Mouse (Mus musculus): ENCODE results near the gene Ogn. TPM values are rescaled to one million over a fixed set of nuclear protein-coding genes. Genes with fewer than 3 reads are reported as not detected.
A peak's percentile ranks its signal among the peaks of the same experiment; 100 is the strongest.

Gene Ogn
- polyA plus RNA-seq, 1 experiment from 2014 or later: 1.7 TPM

DNA sequence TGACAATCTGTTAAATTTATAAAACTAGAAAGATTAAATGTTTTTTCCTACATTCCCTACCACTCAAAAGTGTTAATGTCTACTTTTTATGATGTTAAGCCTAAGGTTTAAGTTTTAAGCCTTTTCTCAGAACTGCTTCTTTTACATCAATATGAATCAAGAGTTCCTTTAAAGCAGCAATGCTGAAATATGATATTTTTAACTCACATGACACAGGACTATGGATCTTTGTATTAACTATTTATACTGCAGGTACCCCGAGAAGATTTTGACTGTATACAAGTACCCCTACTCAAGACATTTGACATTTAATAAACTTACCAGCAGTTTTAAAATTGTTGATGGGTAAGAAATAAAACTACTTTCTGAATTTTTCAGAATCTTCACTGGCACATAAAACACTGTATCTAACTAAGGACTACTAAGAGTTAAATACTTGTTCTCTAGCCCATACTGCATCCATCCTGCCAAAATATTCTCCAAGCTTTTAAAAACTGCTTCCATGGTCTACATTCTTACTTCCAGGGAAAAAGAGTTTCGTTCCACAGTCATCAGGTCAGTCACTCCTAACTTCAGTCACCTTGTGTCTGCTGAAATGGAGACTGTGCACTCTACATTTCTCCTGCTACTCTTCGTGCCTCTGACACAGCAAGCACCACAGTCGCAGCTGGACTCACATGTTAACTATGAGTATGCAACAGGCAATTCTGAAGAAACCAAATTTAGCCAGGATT lies 910 bp downstream of the Ogn start:
- no peak overlapping the region for H3K4me3 ChIP-seq
- H3K9me3 ChIP-seq: no peaks in the 10 kb centered on the region
- H3K27ac ChIP-seq: no peak overlapping the region
- 90% methylated on average over 4 of the region's 4 CpGs for WGBS
- H3K27me3 ChIP-seq (ENCODE audit: poor library complexity, severe bottlenecking): no peaks in the 10 kb centered on the region
- H3K36me3 ChIP-seq (replicated peaks): no peaks in the 10 kb centered on the region
- H3K4me1 ChIP-seq: no peaks in the 10 kb centered on the region
- DNase-seq (ENCODE audit: extremely low spot score, low spot score): no peak

DNA sequence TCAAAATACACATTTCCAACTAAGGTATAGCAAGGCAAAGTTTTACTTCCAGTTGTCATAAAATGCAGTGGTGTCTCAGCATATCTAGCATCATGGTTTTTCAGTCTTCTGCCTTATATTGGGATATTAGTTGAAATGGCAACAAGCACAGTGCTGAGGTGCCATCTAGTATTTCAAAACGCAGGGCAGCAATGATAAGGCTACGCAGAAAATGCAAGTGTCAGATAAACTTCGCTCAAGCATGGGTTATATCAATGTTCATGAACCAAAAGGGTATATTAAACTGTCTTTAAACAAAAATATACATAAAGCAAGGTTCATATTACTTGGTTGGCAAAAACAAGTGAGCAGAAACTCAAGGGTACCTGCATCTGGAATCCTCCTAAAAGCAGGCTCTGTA lies 9.2 kb downstream of the Ogn start:
- no peaks in the 10 kb centered on the region for H3K36me3 ChIP-seq (replicated peaks)
- no peaks in the 10 kb centered on the region for H3K4me1 ChIP-seq
- H3K4me3 ChIP-seq: no peak overlapping the region
- no peaks in the 10 kb centered on the region for H3K9me3 ChIP-seq
- no peak for DNase-seq (ENCODE audit: extremely low spot score, low spot score)
- 95% methylated on average over 3 of the region's 3 CpGs for WGBS
- no peak overlapping the region for H3K27ac ChIP-seq
- H3K27me3 ChIP-seq (ENCODE audit: poor library complexity, severe bottlenecking): no peaks in the 10 kb centered on the region

DNA sequence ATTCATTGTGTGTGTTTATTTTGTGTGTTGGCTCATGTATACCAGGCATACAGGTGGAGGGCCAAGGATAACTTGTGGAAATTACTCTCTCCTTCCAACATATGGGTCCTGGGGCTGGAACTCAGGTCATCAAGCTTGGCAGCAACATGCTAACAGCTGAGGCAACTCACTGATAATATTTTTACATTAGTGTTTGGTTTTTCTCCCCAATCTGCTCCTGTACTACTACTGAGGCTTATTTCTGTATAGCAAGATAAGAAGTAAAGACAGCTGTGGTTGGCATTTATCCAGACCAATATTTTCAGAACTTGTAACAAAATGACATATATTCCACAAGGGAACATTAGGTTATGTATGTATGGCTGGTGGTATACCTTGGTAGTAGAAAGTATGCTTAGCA lies 10.5 kb downstream of the Ogn start:
- no peak for DNase-seq (ENCODE audit: extremely low spot score, low spot score)
- no peak overlapping the region for H3K4me3 ChIP-seq
- H3K4me1 ChIP-seq: no peaks in the 10 kb centered on the region
- no peak overlapping the region for H3K27ac ChIP-seq
- no peaks in the 10 kb centered on the region for H3K36me3 ChIP-seq (replicated peaks)
- no peaks in the 10 kb centered on the region for H3K9me3 ChIP-seq
- H3K27me3 ChIP-seq (ENCODE audit: poor library complexity, severe bottlenecking): no peaks in the 10 kb centered on the region

DNA sequence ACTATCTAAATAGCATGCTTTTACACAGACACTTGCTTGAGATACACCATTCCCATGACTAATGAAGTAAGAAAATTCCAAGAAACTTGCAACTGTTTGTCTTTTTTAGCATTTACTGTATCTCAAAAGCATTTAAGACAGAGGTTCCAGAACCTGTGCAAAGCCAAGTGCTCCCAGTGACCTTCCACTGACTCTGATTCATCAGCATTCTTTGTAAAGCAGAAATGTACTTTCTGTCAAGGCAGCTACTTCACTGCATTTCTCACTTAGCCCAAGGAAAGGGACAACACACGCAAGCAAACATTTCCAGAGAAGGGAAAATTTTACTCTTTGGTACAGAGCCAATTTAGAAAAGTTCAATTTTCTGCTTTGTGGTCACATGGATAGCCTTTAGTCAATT lies 15.4 kb downstream of the Ogn start:
- H3K27me3 ChIP-seq (ENCODE audit: poor library complexity, severe bottlenecking): no peaks in the 10 kb centered on the region
- H3K4me3 ChIP-seq: no peak overlapping the region
- no peaks in the 10 kb centered on the region for H3K36me3 ChIP-seq (replicated peaks)
- WGBS: 86% methylated on average over 1 of the region's 1 CpGs
- H3K9me3 ChIP-seq: no peaks in the 10 kb centered on the region
- DNase-seq (ENCODE audit: extremely low spot score, low spot score): no peak
- H3K4me1 ChIP-seq: no peaks in the 10 kb centered on the region
- no peak overlapping the region for H3K27ac ChIP-seq

DNA sequence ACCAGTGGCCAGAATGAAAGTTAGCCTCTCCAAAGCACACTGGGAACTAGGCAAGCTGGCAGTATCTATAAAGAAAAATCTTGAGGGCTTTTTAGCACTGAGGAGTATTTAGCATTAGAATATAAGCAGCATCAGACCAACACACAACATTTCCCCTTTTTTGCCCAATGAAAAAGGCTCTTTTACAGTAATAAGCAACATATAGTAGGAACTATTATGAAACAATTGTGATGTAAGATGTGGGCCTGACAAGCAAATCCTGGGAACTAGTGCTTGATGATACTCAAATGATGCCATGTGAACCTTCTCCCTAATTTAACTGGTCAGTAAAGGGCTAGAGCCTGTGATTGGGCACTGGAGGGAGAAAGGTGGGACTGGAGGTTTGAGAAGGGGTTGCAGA lies 20.3 kb downstream of the Ogn start:
- Histone ChIP-seq H3K27ac (no peak overlapping the region), H3K4me1 (no peaks in the 10 kb centered on the region), H3K4me3 (no peak overlapping the region), H3K27me3 (ENCODE audit: poor library complexity, severe bottlenecking) (no peaks in the 10 kb centered on the region), H3K9me3 (no peaks in the 10 kb centered on the region), H3K36me3 (replicated peaks) (peaks cover 2% of the 10 kb centered on the region; the same call in 1 of the 2 replicates)
- no peak for DNase-seq (ENCODE audit: extremely low spot score, low spot score)

DNA sequence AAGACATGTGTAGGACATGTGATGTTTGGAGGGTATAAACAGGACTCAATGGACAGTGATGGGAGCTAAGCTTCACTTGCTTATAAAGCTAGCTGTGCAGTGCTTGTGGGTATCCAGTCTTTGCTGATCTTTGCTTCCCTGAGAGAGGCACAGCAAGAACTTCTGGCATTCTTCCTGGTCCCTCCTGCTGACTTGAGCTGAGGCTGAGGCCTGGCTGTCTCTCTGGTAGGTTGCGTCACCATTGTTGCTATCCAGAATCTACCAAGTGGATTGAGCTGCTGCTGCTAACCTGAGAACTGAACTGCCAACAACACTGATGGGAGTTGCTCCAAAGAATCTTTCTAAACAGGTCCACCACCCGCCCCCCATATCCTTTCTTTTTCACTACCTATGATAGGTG lies 21.2 kb downstream of the Ogn start:
- Histone ChIP-seq H3K27me3 (ENCODE audit: poor library complexity, severe bottlenecking) (no peaks in the 10 kb centered on the region), H3K27ac (no peak overlapping the region), H3K4me3 (no peak overlapping the region), H3K36me3 (replicated peaks) (peaks cover 2% of the 10 kb centered on the region; the same call in 1 of the 2 replicates), H3K9me3 (no peaks in the 10 kb centered on the region), H3K4me1 (no peaks in the 10 kb centered on the region)
- WGBS: 85% methylated on average over 2 of the region's 2 CpGs
- DNase-seq (ENCODE audit: extremely low spot score, low spot score): no peak

DNA sequence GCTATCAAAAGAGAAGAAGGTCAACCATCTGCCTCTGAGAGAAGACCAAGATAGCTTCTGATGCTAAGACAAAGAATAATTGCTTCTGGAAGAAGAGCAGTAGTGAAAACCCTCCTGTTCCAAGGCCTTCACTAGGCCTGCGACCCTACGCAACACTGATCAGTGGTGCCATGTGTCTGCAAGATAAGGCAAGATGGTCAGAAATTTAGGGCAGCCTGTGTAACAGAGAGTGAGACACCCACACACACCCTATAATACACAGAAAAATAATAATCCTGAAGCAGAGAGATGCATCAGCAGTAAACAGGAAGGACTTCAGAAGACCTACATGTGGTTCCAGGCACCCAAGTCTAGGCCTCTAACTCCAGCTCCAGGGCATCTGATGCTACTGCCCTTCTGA lies 32.1 kb downstream of the Ogn start:
- H3K27ac ChIP-seq: no peak overlapping the region
- peaks cover 18% of the 10 kb centered on the region; the same call in 1 of the 2 replicates for H3K36me3 ChIP-seq (replicated peaks)
- no peak for DNase-seq (ENCODE audit: extremely low spot score, low spot score)
- H3K9me3 ChIP-seq: no peaks in the 10 kb centered on the region
- no peak overlapping the region for H3K4me3 ChIP-seq
- H3K4me1 ChIP-seq: no peaks in the 10 kb centered on the region
- no peaks in the 10 kb centered on the region for H3K27me3 ChIP-seq (ENCODE audit: poor library complexity, severe bottlenecking)
- 94% methylated on average over 2 of the region's 2 CpGs for WGBS

DNA sequence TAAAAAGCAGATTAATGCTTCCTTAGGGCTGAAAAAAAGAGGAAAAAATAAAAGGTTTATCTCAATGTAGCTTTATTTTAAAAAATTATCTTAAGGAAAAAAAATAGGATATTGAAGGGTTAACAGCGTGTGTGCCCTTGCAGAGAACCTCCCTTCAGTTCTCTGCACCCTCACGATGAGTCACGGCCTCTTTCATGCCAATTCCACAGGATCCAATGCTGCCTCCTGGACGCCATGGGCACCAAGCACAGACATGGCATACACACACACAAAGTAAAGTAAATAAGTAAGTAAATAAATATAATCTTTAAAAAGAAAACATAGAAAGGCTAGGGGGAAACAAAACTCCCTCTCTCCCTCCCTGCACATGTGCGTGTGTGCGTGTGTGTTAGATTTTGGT lies 34.8 kb downstream of the Ogn start:
- Histone ChIP-seq H3K9me3 (no peaks in the 10 kb centered on the region), H3K36me3 (replicated peaks) (peaks cover 16% of the 10 kb centered on the region), H3K27ac (no peak overlapping the region), H3K27me3 (ENCODE audit: poor library complexity, severe bottlenecking) (no peaks in the 10 kb centered on the region), H3K4me3 (no peak overlapping the region), H3K4me1 (no peaks in the 10 kb centered on the region)
- 86% methylated on average over 6 of the region's 6 CpGs for WGBS
- DNase-seq (ENCODE audit: extremely low spot score, low spot score): no peak

DNA sequence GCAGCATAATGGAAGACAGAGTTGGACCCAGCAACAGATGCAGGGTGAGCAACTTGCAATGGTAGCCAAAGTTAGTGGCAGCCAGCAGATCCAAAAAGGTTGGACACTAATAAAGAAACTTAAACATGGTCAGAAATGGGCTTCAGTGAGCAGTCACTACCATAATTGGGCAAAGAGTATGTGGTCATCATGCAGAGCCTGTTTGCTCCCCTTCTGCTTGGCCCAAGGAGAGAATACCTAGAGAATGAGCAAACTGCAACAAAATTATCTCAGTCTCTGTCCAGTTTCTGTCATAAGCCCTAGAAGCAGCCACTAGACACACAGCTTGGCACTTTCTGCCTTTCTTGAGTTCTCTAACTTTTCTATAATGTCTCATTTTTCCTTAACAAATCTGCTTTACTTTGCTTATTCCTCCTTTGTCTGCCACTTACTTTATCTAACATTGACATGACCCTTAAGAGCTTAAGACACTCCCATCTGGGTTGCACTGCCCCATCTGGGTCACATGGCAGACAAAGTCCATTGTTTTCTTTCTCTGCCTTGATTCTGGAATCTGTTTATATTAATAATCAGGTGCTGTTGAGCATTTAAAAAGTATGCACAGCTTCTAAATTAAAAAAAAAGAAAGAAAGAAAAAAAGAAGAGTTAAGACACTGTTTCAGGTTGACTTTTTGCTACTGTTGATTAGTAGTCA lies 36.0 kb downstream of the Ogn start:
- Histone ChIP-seq H3K27me3 (ENCODE audit: poor library complexity, severe bottlenecking) (no peaks in the 10 kb centered on the region), H3K4me1 (no peaks in the 10 kb centered on the region), H3K36me3 (replicated peaks) (peaks cover 16% of the 10 kb centered on the region), H3K27ac (no peak overlapping the region), H3K9me3 (no peaks in the 10 kb centered on the region), H3K4me3 (no peak overlapping the region)
- no peak for DNase-seq (ENCODE audit: extremely low spot score, low spot score)

DNA sequence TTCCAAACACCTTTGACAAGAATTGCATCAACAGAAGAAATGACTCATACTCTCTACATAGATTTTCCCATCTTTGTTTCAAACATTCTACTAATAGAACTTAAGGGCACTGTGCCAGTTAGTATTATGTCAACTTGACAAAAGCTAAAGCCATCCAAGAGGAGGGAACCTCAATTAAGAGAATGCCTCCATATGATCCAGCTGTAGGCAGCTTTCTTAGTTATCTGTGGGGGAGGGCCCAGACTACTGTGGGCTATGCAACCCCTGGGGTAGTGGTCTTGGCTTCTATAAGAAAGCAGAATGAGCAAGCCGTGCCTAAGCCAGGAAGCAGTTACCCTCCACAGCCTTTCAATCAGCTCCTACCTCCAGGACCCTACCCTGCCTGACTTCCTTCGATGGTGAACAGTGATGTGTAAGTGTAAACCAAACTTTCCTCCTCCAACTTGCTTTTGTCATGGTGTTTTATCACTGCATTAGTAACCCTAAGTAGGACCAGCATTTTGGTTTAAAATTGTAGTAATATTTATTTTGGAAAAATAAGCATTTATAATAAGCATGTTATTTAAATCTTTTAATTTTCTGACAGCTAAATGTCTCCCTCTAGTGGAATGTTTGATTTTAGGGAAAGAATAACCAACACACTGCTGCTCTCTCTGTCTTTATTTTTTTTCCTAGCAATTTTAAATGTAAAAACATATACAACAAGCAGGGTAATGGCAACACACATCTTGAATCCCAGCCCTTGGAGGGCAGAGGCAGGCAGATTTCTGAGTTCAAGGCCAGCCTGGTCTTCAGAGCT lies 37.1 kb downstream of the Ogn start:
- DNase-seq (ENCODE audit: extremely low spot score, low spot score): no peak

DNA sequence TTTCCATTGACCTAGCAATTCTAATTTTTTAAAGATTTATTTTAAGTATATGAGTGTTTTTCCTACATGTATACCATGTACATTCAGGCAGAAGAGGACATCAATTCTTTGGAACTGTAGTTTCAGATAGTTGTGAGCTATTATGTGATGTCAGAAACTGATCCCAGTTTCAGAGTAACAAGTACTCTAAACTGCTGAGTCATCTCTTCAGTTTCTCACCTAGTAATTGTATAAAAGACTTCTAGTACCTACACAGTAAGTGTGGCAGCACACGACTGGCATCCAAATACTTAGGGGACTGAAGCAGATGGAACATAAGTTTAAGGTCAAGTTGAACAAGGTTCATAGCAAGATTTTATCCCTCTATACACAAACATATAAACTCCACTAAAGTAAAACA lies 38.2 kb downstream of the Ogn start:
- 89% methylated on average over 1 of the region's 1 CpGs for WGBS
- peaks cover 15% of the 10 kb centered on the region for H3K36me3 ChIP-seq (replicated peaks)
- no peaks in the 10 kb centered on the region for H3K9me3 ChIP-seq
- no peak overlapping the region for H3K4me3 ChIP-seq
- peaks cover 3% of the 10 kb centered on the region; the same call in 1 of the 2 replicates for H3K4me1 ChIP-seq
- H3K27me3 ChIP-seq (ENCODE audit: poor library complexity, severe bottlenecking): no peaks in the 10 kb centered on the region
- no peak overlapping the region for H3K27ac ChIP-seq
- DNase-seq (ENCODE audit: extremely low spot score, low spot score): no peak

More for the DNA sequence above, 37.1 kb downstream of the Ogn start:
- peaks cover 17% of the 10 kb centered on the region for H3K36me3 ChIP-seq (replicated peaks)
- no peak overlapping the region for H3K27ac ChIP-seq
- H3K4me3 ChIP-seq: no peak overlapping the region
- H3K4me1 ChIP-seq: no peaks in the 10 kb centered on the region
- H3K9me3 ChIP-seq: no peaks in the 10 kb centered on the region
- no peaks in the 10 kb centered on the region for H3K27me3 ChIP-seq (ENCODE audit: poor library complexity, severe bottlenecking)
- WGBS: 81% methylated on average over 2 of the region's 2 CpGs

DNA sequence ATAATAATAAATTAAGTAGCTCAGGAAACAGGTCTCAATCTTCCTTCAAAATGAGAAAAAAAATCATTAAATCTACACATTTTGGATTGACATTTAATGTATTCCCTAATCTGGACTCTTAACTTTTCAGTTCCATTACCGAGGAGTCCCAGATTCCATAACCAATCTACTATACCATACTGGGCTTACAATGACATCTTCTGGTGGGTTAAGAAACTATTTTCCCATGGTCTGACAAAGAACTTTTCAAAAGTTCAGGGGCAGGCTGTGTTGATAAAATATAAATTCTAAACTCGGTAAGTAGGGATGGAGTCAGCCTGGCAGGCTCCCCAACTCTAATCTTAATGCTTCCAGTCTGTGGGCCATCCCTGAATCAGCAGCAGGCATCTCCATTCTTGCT lies 43.3 kb downstream of the Ogn start:
- Histone ChIP-seq H3K27me3 (ENCODE audit: poor library complexity, severe bottlenecking) (no peaks in the 10 kb centered on the region), H3K27ac (no peak overlapping the region), H3K36me3 (replicated peaks) (peaks cover 20% of the 10 kb centered on the region), H3K9me3 (no peaks in the 10 kb centered on the region), H3K4me3 (peak overlapping the region; percentile 86), H3K4me1 (peaks cover 22% of the 10 kb centered on the region)
- 52% methylated on average over 2 of the region's 2 CpGs for whole genome bisulfite sequencing
- DNase-seq (ENCODE audit: extremely low spot score, low spot score): no peak

DNA sequence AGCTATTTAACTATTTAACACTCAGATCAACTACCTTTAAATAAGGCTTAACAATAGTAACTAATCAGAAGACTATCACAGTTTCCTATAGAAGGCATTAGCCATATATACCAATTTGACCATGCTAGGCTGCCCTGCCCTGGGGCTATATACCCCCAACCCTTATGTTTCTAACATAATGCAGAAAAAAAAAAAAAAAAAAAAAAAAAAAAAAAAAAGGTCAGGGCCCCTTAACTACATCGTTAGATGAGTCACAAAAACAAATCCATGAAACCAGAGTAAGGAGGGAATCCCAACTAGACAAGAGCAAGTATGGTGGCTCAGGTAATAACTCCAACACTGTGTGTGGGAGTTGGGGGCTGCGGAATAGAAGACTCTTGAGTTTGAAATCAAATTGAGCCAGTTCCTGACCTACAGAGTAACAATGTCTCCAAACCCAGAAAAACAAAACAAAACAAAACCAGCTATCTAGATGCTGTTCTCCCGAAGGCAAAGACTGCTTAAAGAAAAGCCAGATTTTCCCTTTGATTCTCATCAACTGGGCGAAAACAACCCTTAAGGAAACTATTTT lies 44.0 kb downstream of the Ogn start:
- DNase-seq (ENCODE audit: extremely low spot score, low spot score): no peak
- Histone ChIP-seq H3K4me3 (peak overlapping the region; percentile 86), H3K27ac (peak overlapping the region; percentile 87), H3K36me3 (replicated peaks) (peaks cover 23% of the 10 kb centered on the region), H3K4me1 (peaks cover 22% of the 10 kb centered on the region), H3K27me3 (ENCODE audit: poor library complexity, severe bottlenecking) (no peaks in the 10 kb centered on the region), H3K9me3 (no peaks in the 10 kb centered on the region)
- WGBS: 4% methylated on average over 4 of the region's 4 CpGs

Data from forebrain, embryonic 10.5 days (tissue).